Mouse (Mus musculus) liver, embryonic 18 days (tissue): Measurements from ENCODE around the gene Wfdc18. TPM values are rescaled to one million over a fixed set of nuclear protein-coding genes. Genes with fewer than 3 reads are reported as not detected.

Experiments used
- polyA plus RNA-seq: library from polyadenylated mRNA; depleted of rRNA; stranded (reverse); fragments of >200 nt; gene quantifications from 2 replicates; pipeline ENCODE4 v1.2.3, GENCODE M21; 2012; rRNA removed

Gene Wfdc18
- not detected in 2 replicates for polyA plus RNA-seq

DNA sequence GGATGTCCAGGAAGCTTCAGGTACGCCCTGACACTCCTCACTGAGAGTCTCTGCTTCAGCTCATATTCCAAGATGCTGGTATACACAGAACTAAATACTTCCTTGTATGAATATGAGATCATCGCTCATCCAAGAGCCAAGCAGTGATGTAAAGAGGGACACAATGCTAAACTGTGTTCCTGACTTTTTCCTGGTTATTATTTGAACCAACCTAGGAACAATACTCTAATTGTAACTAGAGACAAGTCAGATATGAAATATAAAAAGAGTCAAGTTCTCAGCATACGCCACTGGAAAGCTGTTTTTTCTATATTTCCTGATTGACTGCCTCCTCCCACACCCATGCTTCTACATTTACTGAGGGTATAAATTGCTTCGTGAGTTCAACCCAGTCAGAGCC is at the start of gene Wfdc18:
Gene Wfdc18, plus strand, starts transcription at position 301 of the 400 bp plus-strand sequence.

DNA sequence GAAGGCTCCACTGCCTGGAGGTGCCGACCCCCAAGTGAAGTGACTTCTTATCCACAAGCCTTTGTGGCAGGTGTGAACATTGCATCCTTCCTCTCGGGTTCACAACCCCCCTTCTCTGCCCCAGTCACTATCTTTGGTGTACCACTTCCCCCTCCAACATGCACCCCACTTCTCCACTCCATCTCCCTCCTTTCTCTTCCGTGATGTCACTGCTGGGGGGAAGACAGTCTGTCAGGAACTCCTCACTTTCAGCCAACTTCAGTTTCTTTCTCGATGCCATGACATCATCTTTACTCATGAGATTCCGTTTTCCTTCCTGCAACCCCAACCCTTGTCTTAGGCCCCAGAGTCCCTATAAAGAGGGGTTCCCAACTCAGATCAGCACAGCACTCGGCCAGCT is 46.6 kb upstream of the Wfdc18 start, which contains the start of gene Ccl4:
Gene Ccl4, plus strand, starts transcription at position 381 of the 400 bp plus-strand sequence.

DNA sequence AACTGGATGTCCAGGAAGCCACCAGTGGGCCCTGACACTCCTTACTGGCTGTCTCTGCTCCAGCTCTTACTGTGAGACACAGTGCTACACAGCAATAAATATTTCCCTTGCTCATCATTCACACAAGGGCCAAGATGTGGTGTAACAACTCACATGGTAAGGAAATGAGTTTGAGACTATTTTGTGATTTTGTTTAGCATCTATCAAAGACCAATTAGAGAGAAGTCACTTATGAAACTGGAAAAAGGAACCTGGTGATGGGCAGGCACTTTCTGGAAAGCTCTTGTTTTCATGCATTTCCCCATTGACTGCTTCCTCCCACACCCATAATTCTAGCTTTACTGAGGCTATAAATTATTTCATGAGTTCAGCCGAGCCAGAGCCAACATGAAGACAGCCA is 5.1 kb upstream of the Wfdc18 start, which contains the start of gene Wfdc17:
Gene Wfdc17, plus strand, starts transcription at position 287 of the 400 bp plus-strand sequence.

DNA sequence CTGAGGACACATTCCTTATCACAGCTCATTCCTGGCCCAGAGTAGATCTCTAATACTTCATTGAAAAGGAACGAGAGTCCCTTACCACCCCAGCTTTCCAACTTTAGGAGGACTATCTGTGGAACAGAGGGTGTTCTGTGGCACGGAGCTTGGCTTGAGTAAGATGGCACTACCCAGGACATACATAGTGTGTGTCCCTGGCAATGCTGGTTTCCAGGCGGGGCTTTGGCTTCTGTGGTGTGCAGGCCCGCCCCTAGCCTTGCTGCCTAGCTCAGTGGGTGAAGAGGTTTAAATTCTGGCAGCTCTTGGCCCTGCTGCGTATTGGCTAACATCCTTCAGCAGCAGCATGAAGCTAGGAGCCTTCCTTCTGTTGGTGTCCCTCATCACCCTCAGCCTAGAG is 37.9 kb downstream of the Wfdc18 start, which contains the start of gene Wfdc21:
Gene Wfdc21, plus strand, starts transcription at position 260 of the 400 bp plus-strand sequence.

DNA sequence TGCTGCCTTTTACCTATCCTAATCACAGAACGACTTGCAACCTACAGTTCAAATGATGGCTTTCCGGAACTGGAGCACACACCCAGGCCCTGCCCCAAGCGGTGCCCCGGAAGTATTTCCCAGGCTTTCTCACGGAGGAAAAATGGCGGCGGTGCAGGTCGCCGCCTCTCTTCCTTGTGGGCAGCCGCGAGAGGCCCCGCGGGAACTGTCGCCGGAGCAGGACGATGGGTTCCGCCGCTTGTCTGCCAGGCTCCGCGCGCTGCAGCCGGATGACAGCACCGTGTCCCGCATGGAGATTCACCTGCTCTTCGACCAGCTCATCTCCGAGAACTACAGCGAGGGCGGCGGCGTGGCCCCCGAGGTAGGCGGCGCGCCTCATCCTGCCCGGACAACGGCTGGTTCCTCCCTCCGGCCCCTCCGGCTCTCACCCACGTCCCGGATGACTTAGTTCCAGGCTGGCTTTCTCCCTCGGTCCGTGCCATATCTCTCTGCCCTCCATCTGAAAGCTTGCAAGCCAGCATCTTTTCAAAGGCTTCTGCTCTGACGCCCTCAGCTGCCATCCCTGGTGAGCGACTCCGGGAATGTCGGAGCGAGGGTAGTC is 44.9 kb downstream of the Wfdc18 start, which contains the start of gene Heatr6:
Gene Heatr6, plus strand, starts transcription at position 116 of the 601 bp plus-strand sequence.

Other genes starting within 250 kb of the Wfdc18 start
- 0.37 and 0.45 TPM in 2 replicates for gene Mmp28, start 245.9 kb upstream of the Wfdc18 start, polyA plus RNA-seq
- 24.8 and 30.1 TPM in 2 replicates for gene Taf15, start 235.9 kb upstream of the Wfdc18 start, polyA plus RNA-seq
- gene Heatr9, start 186.8 kb upstream of the Wfdc18 start, polyA plus RNA-seq, result 0.01 TPM in 1 of 2 replicates, not detected in the other
- 3.7 and 6.4 TPM in 2 replicates for gene Ccl5, start 178.5 kb upstream of the Wfdc18 start, polyA plus RNA-seq
- 36.2 and 38.4 TPM in 2 replicates for gene Ccl9, start 130.4 kb upstream of the Wfdc18 start, polyA plus RNA-seq
- 7.1 and 7.7 TPM in 2 replicates for gene Ccl6, start 115.9 kb upstream of the Wfdc18 start, polyA plus RNA-seq
- not detected in 2 replicates for gene Rpl9-ps1, start 63.4 kb upstream of the Wfdc18 start, polyA plus RNA-seq
- gene Ccl3, start 59.7 kb upstream of the Wfdc18 start, polyA plus RNA-seq, result 0.90 and 1.7 TPM in 2 replicates
- 0.91 and 1.3 TPM in 2 replicates for gene Ccl4, start 46.4 kb upstream of the Wfdc18 start, polyA plus RNA-seq
- gene Wfdc17, start 5.0 kb upstream of the Wfdc18 start, polyA plus RNA-seq, result 12.9 and 14.2 TPM in 2 replicates
- 81.8 and 118 TPM in 2 replicates for gene Wfdc21, start 37.9 kb downstream of the Wfdc18 start, polyA plus RNA-seq
- gene Heatr6, start 44.7 kb downstream of the Wfdc18 start, polyA plus RNA-seq, result 5.3 and 6.2 TPM in 2 replicates
- 6.7 and 8.4 TPM in 2 replicates for gene Hnf1b, start 141.0 kb downstream of the Wfdc18 start, polyA plus RNA-seq
- gene Ddx52, start 233.0 kb downstream of the Wfdc18 start, polyA plus RNA-seq, result 6.8 and 6.9 TPM in 2 replicates